Mouse (Mus musculus) megakaryocyte, embryonic 14.5 days (primary cell): ENCODE results near the gene Gm11172. TPM values are rescaled to one million over a fixed set of nuclear protein-coding genes. Genes with fewer than 3 reads are reported as not detected.

Source experiments
- H3K27me3 ChIP-seq: replicated peaks from 2 replicates; pipeline ENCODE3; 2012; ENCODE audit warnings: inconsistent platforms
- H3K36me3 ChIP-seq: replicated peaks from 2 replicates; pipeline ENCODE3; 2012; ENCODE audit warnings: low read length, inconsistent platforms, mixed read lengths
- H3K4me1 ChIP-seq: 2 replicates; pipeline ENCODE4 v1.6.1; 2012; ENCODE audit warnings: inconsistent platforms
- H3K4me3 ChIP-seq: replicated peaks from 2 replicates; pipeline ENCODE3; 2012; ENCODE audit warnings: moderate library complexity, mild to moderate bottlenecking, inconsistent platforms
- H3K9me3 ChIP-seq: 2 replicates; pipeline ENCODE4 v1.6.1; 2012; ENCODE audit warnings: inconsistent platforms
- FLI1 ChIP-seq: IDR thresholded peaks from 2 replicates; pipeline ENCODE4 v1.6.1; 2012; ENCODE audit warnings: low read length, inconsistent platforms, mixed read lengths
- GATA1 ChIP-seq: IDR thresholded peaks from 3 replicates; pipeline ENCODE4 v1.6.1; 2012; ENCODE audit warnings: mixed read lengths, low read length, inconsistent platforms, borderline replicate concordance
- polyA plus RNA-seq: library from polyadenylated mRNA; stranded (reverse); fragments of >175 nt; gene quantifications from 2 replicates; pipeline ENCODE4 v1.2.3, GENCODE M21; 2012; ENCODE audit warnings: low replicate concordance; ENCODE audit not compliant: insufficient read depth

Gm11172 gene
- polyA plus RNA-seq, 1 experiment: not detected

DNA sequence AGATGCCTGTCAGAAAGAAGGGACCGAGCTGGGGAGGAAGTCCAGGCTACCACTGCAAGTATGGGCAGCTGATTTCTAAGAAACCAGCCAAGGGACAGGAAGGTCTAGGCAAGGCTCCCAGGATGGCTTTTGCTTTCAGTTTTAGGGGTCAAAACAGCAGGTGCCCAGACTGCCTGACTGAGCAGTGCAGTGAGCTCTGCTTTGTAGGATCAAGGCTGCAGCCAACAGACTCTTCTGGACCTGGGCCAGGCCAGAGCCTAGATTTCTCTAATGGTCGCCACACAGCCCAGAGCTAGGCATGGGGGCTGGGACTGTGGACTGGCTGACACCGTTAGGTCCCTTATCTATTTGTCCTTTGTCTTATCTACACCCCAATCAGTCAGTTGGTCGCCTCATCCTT, 38.0 kb upstream of the Gm11172 start:
- Histone ChIP-seq H3K4me1 (peaks cover 87% of the 10 kb centered on the region), H3K9me3 (no peaks in the 10 kb centered on the region), H3K36me3 (peaks cover 3% of the 10 kb centered on the region), H3K4me3 (peak overlapping the region; percentile 73), H3K27me3 (peaks cover 14% of the 10 kb centered on the region)
- TF ChIP-seq FLI1: no peak
- TF ChIP-seq GATA1: no peak

- H3K4me3 ChIP-seq: no peak overlapping the region
- H3K36me3 ChIP-seq: peaks cover 15% of the 10 kb centered on the region
- peaks cover 84% of the 10 kb centered on the region for H3K4me1 ChIP-seq
- TF ChIP-seq FLI1 (no peak), GATA1 (no peak)
- no peaks in the 10 kb centered on the region for H3K9me3 ChIP-seq
- peaks cover 21% of the 10 kb centered on the region for H3K27me3 ChIP-seq
Measured at GRCm38 (mm10) chr16:10776322-10776721, 36.4 kb upstream of the Gm11172 start.

DNA sequence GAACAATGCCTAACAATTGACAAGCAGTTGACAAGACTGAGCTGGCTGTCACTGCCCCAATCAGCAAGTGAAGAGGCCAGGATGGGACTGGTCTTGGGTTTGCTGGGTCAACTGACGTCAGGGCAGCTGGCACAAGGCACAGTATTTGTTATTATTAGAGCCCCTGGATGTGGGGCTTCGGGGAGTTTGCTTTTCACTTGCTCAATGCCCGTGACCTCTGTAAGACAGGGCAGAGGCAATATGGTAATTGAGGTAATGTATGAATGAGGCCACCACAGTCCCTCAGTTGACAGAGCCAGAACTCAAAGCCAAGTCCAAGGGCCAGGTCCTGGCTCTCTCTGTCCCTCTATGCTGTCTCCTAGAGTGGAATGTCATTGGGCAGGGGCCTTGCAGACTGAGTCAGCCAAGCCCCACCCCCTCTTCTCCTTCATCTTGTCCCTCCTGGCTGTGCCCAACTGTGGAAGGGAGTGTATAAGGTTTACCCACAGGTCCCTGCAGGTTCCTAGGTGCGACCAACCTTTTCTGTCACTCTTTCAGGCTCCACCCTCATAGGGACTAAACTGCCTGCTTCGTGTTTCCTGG, 35.0 kb upstream of the Gm11172 start:
- H3K4me1 ChIP-seq: peaks cover 84% of the 10 kb centered on the region
- H3K4me3 ChIP-seq: no peak overlapping the region
- H3K9me3 ChIP-seq: no peaks in the 10 kb centered on the region
- peaks cover 26% of the 10 kb centered on the region for H3K27me3 ChIP-seq
- peaks cover 25% of the 10 kb centered on the region for H3K36me3 ChIP-seq
- no peak for TF ChIP-seq GATA1
- no peak for TF ChIP-seq FLI1

- peaks cover 26% of the 10 kb centered on the region for H3K27me3 ChIP-seq
- no peaks in the 10 kb centered on the region for H3K9me3 ChIP-seq
- no peak overlapping the region for H3K4me3 ChIP-seq
- peaks cover 29% of the 10 kb centered on the region for H3K36me3 ChIP-seq
- peaks cover 78% of the 10 kb centered on the region for H3K4me1 ChIP-seq
- no peak for TF ChIP-seq GATA1
- no peak for TF ChIP-seq FLI1
Measured at GRCm38 (mm10) chr16:10780631-10781120, 32.0 kb upstream of the Gm11172 start.

- TF ChIP-seq GATA1: no peak
- TF ChIP-seq FLI1: no peak
- Histone ChIP-seq H3K4me3 (no peak overlapping the region), H3K27me3 (peaks cover 25% of the 10 kb centered on the region), H3K36me3 (peaks cover 29% of the 10 kb centered on the region), H3K9me3 (no peaks in the 10 kb centered on the region), H3K4me1 (peaks cover 75% of the 10 kb centered on the region)
Measured at GRCm38 (mm10) chr16:10781862-10782371, 30.8 kb upstream of the Gm11172 start.

- H3K4me3 ChIP-seq: peak overlapping the region; percentile 99
- H3K4me1 ChIP-seq: peaks cover 75% of the 10 kb centered on the region
- no peak for TF ChIP-seq GATA1
- TF ChIP-seq FLI1: no peak
- H3K36me3 ChIP-seq: peaks cover 29% of the 10 kb centered on the region
- peaks cover 20% of the 10 kb centered on the region for H3K27me3 ChIP-seq
- H3K9me3 ChIP-seq: no peaks in the 10 kb centered on the region
Measured at GRCm38 (mm10) chr16:10782377-10783151, 30.2 kb upstream of the Gm11172 start.

GRCm38 (mm10) chr16:10783152-10783434, 29.6 kb upstream of the Gm11172 start:
- Histone ChIP-seq H3K4me3 (peak overlapping the region; percentile 99), H3K27me3 (peaks cover 18% of the 10 kb centered on the region), H3K36me3 (peaks cover 29% of the 10 kb centered on the region), H3K4me1 (peaks cover 75% of the 10 kb centered on the region), H3K9me3 (no peaks in the 10 kb centered on the region)
- TF ChIP-seq GATA1 (no peak), FLI1 (no peak)

DNA sequence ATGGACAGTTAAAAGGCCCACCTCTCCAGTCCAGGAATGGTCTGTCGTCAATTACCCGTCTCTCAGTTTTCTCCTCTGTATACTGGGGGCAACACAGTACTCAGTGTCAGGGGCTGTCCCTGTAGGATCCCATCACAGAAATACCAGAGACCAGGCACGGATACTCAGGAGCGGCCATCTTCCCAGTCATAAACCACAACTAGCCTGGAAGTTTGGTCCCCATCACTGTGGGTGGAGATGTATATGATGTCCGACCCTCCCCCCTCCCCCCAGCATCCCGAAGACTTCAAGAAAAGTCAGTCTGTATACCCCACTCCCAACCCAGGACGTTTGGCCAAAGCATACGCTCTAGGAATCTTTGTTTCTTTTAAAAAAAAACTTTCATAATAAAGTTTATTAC, 29.3 kb upstream of the Gm11172 start:
- Histone ChIP-seq H3K4me3 (peak overlapping the region; percentile 99), H3K4me1 (peaks cover 78% of the 10 kb centered on the region), H3K36me3 (peaks cover 29% of the 10 kb centered on the region), H3K27me3 (peaks cover 20% of the 10 kb centered on the region), H3K9me3 (no peaks in the 10 kb centered on the region)
- no peak for TF ChIP-seq FLI1
- no peak for TF ChIP-seq GATA1

GRCm38 (mm10) chr16:10783883-10784792, 28.6 kb upstream of the Gm11172 start:
- Histone ChIP-seq H3K4me3 (peak overlapping the region; percentile 99), H3K27me3 (peaks cover 25% of the 10 kb centered on the region), H3K9me3 (no peaks in the 10 kb centered on the region), H3K4me1 (peaks cover 79% of the 10 kb centered on the region), H3K36me3 (peaks cover 27% of the 10 kb centered on the region)
- TF ChIP-seq GATA1: no peak
- no peak for TF ChIP-seq FLI1
